Mouse (Mus musculus): ENCODE measurements around the gene Kcnj14. TPM values are rescaled to one million over a fixed set of nuclear protein-coding genes. Genes with fewer than 3 reads are reported as not detected.

Gene Kcnj14
- total RNA-seq, 2 experiments from 2014 or later = 2.2 to 2.6 TPM

- DNase-seq (ENCODE audit: low spot score in 2 of 2) = peak in 1 of 2 experiments; percentile 49
Observed at GRCm38 (mm10) chr7:45833148-45833790, 8.7 kb upstream of the Kcnj14 start.

- DNase-seq (ENCODE audit: low spot score in 2 of 2) = no peak
Observed at GRCm38 (mm10) chr7:45832428-45832827, 7.8 kb upstream of the Kcnj14 start.

GRCm38 (mm10) chr7:45831128-45831525 lies 6.5 kb upstream of the Kcnj14 start:
- no peak for DNase-seq (ENCODE audit: low spot score in 2 of 2)

- DNase-seq (ENCODE audit: low spot score in 2 of 2) = peak; percentile 85 to 90
Observed at GRCm38 (mm10) chr7:45830427-45831127, 6.0 kb upstream of the Kcnj14 start, which contains the start of gene Grwd1. Grwd1 (minus strand) TSS chr7:45830944.

DNA sequence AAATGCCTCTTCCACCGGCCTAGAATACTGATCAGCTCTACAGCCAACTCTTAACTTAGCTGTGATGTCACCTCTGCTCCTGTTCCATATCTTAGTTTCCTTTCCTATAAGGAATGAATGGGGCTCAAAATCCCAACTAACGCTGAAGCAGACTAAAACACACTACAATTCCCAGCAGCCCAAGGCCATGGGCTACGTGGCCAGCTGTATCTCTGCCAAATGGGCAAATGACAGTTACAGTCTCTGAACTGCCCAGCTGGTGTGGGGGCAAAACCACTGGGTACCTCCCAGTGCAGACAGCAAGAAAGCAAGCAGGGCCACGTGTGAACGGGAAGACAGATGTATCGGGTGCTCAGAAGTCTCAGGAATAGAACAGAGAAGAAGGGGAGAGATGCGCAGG lies 2.0 kb upstream of the Kcnj14 start:
- no peak for DNase-seq (ENCODE audit: low spot score in 2 of 2)

GRCm38 (mm10) chr7:45820913-45821312 lies 3.7 kb downstream of the Kcnj14 start:
- DNase-seq (ENCODE audit: low spot score in 2 of 2) = no peak

DNA sequence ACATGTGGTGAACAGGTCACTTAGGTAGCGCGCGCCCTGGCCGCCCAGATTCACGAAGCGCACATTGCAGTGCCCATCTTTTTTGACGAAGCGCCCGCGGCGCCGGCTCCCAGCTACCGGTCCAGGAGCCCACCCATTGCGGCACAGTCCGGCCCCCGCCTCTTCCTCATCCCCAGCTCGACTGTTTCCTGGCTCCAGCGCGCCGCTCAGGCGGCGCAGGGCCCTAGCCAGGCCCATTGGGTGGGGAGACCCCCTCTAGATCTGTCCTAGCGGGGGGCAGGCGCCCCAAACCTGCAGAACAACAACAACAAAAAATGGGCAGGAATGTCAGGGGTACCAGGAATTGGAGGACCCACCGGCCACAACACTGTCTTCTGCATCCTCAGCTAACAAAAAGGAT lies 4.7 kb downstream of the Kcnj14 start:
- no peak for DNase-seq (ENCODE audit: low spot score in 2 of 2)

DNA sequence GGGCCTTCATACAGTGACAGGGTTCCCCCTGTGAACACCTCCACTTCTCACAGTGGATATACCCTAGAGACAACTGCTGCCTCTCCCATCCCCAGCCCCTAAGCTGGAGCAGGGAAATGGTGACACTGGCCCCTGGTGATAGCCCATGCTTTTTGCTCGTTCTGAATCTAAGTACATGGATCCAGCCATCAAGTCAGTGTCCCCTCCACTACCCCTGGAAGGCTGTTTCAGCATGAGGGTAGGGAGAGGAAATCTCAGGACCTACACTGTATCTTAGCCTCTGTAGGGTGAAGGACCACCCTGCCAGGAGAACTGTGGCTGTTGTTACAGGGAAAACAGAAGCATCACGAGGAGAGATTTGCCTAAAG lies 8.6 kb downstream of the Kcnj14 start:
- DNase-seq (ENCODE audit: low spot score in 2 of 2) = no peak

- no peak for DNase-seq (ENCODE audit: low spot score in 2 of 2)
Observed at GRCm38 (mm10) chr7:45815323-45815983, 9.1 kb downstream of the Kcnj14 start.

DNA sequence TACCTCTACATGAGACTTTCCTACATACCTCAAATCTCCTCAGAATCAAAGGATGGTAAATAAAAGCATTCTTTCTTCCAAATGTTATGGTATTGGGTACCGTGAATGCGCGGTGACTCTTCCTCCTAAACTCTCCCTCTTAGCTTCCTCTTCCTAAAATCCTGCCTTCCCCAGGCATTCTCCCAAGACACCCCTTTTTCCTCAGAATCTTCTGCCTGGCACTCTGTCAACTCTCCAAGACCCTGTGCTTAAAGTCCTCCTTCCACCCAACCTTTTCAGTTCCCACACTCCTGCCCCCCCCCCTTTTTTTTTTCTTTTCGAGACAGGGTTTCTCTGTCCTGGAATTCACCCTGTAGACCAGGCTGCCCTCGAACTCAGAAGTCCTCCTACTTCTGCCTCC lies 9.7 kb downstream of the Kcnj14 start:
- no peak for DNase-seq (ENCODE audit: low spot score in 2 of 2)

GRCm38 (mm10) chr7:45813787-45814779 lies 10.5 kb downstream of the Kcnj14 start, which contains the start of gene Cyth2:
Cyth2 (minus strand) TSS chr7:45814581.
- DNase-seq (ENCODE audit: low spot score in 2 of 2) = peak; percentile 98

DNA sequence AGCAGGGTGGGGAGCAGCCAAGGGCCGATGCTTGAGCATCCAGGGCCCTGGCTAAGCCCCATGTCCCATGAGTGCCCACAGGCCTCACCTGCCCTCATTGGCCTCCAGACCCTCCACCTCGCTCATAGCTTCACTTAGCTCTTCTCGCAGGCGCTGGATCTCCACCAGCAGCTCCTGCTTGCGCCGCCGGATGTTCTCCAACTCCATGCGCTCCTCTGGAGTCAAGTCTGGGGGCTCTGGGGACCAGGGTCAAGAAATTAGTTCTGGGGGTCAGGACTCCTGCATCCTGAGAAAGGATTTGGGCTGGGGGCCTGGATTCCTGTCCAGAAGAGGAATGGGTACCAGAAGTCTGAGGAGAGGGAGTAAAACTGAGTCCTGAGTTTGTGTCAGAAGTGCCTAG lies 11.7 kb downstream of the Kcnj14 start:
- DNase-seq (ENCODE audit: low spot score in 2 of 2) = no peak

GRCm38 (mm10) chr7:45809276-45810075 lies 15.1 kb downstream of the Kcnj14 start:
- no peak for DNase-seq (ENCODE audit: low spot score in 2 of 2)

DNA sequence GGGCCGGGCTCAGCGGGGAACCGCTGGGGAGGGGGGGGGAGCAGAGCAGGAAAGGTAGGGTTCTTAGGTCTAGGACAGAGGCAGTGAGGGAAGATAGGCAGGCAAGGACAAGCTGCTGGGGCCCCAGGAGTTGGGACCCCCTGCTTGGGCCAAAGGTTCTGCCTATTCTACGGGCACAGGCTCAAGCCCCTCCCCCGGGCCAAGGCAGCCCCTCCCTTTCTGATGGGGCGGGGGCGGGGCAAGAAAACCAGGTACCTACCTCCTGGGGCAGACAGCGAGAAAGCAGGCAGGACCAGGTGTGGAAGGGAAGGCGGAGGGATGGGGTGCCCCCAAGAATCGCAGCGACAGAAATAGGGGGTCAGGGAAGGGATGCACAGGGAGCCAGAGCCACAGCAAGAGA lies 16.1 kb downstream of the Kcnj14 start:
- no peak for DNase-seq (ENCODE audit: low spot score in 2 of 2)

DNA sequence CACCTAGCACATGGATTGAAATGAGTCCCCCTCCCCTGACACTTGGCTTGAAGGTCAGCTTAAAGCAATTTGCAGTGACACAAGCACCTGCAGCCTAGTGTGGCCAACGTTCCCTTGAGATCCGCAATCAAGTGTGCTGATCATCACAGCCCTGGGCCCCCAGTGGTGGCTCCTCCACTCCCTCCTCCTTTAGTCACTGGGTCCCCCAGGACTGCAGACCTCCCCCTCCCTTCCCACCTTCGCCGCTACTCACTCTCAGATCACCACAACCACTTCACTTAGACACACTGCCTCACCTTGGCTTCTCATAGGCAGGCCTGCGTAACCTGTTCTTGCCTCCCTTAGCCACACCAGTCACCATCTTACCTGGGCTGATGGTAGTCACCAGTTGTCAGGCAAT lies 18.6 kb downstream of the Kcnj14 start:
- no peak for DNase-seq (ENCODE audit: low spot score in 2 of 2)

DNA sequence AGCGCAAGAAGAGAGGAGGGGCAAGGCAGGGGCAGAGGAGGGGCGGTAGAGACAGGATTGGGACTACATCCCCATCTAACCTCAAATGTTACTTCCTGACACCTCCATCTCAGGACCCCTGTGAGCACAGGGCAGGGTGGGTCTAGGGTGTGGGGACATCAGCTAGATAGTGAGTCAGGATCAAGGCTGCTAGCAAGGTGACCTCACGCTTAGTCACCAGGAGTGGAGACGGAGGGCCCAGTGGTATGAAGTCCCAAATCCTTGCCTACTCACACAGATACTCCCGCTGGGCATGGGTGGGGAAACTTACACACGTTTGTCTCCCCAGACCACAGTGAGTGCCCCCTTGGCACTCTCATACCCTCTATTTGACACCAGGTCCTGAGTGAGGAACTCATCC lies 22.0 kb downstream of the Kcnj14 start:
- DNase-seq (ENCODE audit: low spot score in 2 of 2) = no peak

- peak; percentile 94 to 97 for DNase-seq (ENCODE audit: low spot score in 2 of 2)
Observed at GRCm38 (mm10) chr7:45801348-45801747, 23.2 kb downstream of the Kcnj14 start.

- no peak for DNase-seq (ENCODE audit: low spot score in 2 of 2)
Observed at GRCm38 (mm10) chr7:45800546-45801204, 23.9 kb downstream of the Kcnj14 start.

GRCm38 (mm10) chr7:45800001-45800400 lies 24.6 kb downstream of the Kcnj14 start:
- no peak for DNase-seq (ENCODE audit: low spot score in 2 of 2)

- no peak for DNase-seq (ENCODE audit: low spot score in 2 of 2)
Observed at GRCm38 (mm10) chr7:45798931-45799330, 25.7 kb downstream of the Kcnj14 start.

Measured in left cerebral cortex, adult 18-20 months (tissue).